Mouse (Mus musculus) gastrocnemius, postnatal 10 days (tissue): ENCODE measurements around the gene Large1. TPM values are rescaled to one million over a fixed set of nuclear protein-coding genes. Genes with fewer than 3 reads are reported as not detected.
"Not testable (repeated sequence)": the region's sequence is repeated elsewhere in the genome, so short reads cannot be mapped to it uniquely, and the experiment has no call there.

Experiments used
- DNase-seq: peaks from one replicate; pipeline ENCODE4 v3.0.0; 2021; ENCODE audit warnings: mixed read lengths
- total RNA-seq, 2 experiments: library from RNA; stranded (reverse); gene quantifications; 2 replicates each; pipeline ENCODE4 v1.2.3; 2021

Large1 gene
- total RNA-seq, 2 experiments from 2014 or later, result 25.1 to 26.9 TPM

DNA sequence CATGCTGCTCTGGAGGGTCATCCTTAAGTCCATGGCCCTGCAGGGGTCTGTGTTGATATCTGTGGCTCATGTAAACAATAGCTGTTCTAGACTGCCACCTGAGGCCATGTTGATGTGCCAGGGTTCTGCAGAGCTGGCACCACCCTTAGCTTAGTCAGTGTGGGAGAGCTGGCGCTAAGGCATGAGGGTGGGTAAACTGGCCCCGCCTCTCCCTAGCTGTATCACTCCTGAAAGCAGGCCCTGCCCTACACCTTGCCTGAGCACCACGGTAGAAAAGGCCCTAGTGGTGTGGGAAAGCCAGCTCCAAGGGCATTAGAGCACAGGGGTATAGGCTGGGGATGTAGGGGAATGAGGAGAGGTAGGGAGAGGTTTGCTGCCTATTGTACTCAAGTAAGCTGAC is 191.3 kb downstream of the Large1 start:
- DNase-seq, result no peak

- DNase-seq, result no peak
Observed at GRCm38 (mm10) chr8:73161564-73161963, 191.8 kb downstream of the Large1 start.

DNA sequence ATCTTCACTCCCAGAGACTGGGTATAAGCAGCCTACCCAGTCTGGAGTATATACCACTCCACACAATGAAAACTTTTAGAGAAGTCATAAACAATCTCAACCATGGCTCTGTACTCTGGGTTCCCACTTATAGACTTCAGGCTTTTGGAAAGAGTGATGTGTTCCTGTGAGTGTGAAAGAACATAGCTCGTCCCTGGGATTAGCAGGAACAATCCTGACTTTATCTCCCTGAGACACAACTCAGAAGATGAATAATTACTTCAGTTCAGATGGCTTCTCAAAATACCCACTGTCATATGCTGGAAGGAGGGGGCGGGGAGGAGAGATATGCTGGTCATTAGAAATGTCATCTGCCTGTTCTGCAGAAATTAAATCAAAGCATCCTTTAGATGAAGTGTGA is 192.4 kb downstream of the Large1 start:
- no peak for DNase-seq

DNA sequence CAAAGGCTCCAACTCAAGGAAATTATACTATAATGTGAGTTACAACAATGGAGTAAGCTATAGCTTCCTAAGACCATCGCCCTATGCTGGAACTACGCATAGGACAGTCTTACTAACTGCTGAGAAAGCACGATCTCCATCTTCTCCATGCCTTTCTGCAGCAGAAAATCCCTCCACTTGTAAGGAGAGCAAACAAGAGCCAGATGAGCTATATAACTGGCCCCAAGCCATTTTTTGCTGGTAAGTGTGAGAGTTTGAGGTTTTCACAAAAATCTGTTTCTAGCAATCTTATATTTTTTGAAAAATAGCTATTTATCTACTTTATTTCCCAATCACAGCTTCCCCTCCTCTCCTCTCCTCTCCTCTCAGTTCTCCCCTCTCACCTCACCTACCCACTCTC is 206.1 kb downstream of the Large1 start:
- DNase-seq, result no peak

DNA sequence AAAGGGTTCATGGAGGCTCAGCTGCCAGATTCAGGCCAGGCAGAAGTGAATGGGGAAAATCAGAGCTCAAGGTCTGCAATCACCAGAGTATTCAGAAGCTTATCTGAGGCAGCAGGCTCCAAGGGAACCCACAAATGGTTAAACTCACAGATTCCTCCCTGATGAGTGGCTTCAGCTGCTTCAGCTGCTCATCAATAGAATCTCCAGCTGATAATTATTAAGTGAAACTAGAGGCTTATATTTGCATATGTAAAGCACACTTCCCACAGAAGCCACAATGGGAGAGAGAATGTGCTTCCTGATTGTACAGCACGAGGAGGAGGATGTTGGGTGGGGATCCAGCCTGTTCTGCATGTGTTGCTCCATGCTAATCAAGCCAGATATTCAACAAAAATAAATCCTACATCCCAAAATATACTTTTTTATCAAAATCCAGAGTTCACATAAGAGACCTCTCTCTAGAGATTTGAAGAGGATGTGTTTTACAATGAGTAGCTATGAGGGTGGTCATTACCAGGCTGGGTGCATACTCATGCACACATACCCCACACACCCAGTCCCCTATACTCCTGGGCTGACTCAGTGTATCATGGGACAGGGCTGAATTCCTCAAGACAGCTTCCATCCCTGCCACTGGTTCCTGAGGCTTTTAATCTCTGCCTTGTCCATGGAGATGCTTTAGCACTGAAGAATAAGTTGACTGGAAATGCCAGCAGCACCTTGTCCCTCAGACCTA is 210.5 kb downstream of the Large1 start:
- DNase-seq, result no peak

- DNase-seq, result no peak
Observed at GRCm38 (mm10) chr8:73135397-73135796, 217.9 kb downstream of the Large1 start.

- DNase-seq, result no peak
Observed at GRCm38 (mm10) chr8:73132080-73132479, 221.3 kb downstream of the Large1 start.

DNA sequence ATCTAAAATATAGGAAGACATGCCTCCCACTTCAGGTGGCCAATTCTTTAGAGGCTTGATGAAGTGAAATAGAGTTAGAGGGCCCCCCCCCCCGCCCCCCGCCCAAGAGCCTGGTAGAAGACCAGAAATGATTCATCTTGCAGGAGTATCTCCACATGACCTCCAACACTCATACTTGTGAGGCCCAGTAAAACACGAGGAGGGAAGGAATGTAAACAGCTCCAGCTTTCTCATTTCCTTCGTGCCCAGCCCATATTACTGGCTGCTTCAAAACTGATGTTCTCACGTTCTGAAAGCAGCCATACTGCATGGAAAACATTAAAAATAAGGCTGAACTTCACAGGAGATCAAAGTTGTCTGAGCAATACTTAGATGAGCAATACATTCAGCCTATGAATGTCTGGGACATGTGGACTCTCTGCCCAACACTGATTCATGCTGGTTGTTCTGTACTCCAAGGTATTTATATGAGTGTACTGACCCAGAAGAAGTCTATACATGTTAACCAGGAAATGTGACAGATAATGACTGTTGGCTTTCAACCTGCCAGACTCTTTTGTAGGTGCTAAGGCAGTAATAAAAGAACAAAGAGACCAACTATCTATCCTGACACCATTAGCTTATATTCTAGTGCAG is 229.4 kb downstream of the Large1 start:
- DNase-seq, result no peak

GRCm38 (mm10) chr8:73112332-73112895 is 240.9 kb downstream of the Large1 start:
- no peak for DNase-seq

DNA sequence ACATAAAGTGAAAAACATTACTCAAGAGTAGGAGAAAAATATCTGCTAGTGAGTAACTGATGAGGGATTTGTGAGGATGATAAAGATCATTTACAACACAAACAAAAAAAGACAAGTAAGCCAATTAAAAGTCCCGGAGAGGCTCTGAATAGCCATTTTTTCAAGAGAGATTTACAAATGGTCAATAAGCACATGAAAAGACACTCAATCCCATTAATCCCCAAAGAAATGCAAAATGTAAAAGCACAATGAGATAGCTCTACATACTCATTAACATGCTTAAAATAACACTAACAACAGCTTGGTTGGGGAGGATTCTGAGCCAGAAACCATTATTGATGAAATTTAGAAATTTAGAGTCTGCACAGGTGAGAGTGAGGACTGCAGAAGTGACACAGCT is 249.3 kb downstream of the Large1 start:
- DNase-seq, result no peak

DNA sequence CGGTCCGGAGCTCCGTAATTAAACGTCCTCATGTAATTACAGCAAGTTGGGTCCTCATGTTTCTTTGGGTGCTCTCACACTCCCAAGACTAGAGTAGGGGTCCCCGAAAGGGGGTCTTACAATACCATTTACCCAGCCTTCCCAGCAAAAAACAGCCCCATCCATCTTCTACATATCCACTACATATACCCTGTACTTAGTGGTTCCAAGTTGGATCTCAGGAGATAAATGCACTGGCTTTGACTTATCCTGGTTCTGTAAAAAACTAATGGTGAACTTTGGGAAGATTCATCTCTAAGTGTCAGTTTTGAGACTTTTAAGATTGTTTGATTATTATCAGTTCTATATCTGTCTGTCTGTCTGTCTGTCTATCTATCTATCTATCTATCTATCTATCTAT is 252.3 kb downstream of the Large1 start:
- DNase-seq, result no peak

DNA sequence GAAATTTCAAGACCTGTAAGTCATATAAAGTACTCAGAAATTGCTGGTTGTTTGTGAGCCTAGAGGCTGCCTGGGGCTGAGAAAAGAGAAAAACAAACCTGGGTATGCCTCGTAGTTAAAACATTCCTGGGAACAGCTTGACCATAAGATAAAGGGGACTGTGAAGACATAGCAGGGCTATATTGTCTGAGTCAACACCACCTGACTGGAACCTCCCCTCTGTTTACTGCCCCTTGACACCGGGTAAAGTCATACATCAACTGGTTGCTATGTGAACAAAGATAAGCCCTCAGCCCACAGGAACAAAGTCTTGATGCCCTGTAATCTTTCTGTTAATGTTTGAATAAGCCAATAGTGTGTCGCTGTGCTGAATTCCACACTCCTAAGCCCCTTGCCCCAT is 252.7 kb downstream of the Large1 start:
- not testable (repeated sequence) for DNase-seq

DNA sequence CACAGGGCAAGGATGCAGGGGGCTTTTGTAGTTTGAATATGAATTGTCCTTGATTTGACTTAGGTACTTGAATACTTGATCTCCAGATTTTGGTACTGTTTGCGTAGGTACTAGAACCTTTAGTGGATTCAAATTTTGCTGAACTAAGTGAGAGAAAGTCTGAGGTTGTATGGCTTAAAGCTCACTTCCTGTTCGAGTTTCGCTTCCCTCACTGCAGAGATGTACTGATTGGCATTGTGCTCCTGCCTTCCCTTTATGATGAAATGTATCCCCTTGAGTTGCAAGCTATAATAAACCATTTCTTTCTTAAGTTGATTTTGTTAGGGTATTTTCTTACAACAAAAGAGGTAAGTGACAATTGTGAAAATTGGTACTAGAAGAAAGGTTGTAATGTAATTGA is 253.8 kb downstream of the Large1 start:
- no peak for DNase-seq

DNA sequence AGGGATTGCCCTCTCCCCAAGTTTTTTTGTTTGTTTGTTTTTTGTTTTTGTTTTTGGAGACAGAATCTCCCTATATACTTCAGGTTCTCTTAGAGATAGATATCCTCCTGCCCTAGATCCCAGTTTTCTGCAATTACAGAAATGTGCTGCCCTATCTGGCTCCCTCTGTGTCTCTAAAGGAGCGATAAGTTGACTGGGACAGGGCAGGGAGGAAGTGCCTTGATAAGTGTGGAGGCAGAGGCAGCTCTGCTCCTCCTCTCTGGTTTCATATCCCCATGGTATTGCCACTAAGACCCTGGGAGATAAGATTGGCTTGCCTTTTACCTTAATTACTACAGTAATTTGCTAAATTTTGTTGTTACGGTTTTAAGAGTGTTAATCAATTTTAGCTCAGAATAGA is 256.4 kb downstream of the Large1 start:
- DNase-seq, result no peak

- not testable (repeated sequence) for DNase-seq
Observed at GRCm38 (mm10) chr8:73077746-73078145, 275.6 kb downstream of the Large1 start.

DNA sequence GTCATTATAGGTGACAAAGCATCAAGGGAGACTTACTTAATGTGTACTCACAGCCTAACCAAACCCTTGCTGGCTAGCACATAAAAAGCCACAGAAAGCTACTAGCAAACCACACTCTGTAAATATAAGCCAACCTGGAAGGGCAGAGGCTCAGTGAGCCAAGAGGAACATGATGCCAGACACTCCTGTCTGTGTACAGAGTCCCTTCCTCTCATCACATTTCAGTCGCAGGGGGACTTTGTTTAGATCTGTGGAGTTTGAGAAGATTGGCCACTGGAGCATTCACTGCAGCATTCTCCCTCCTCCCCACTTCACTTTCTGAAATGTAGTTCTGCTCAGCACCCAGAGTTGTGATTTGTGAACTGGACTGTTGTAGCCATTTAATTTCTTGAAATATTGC is 291.9 kb downstream of the Large1 start:
- no peak for DNase-seq

- DNase-seq, result no peak
Observed at GRCm38 (mm10) chr8:73054726-73055125, 298.6 kb downstream of the Large1 start.

DNA sequence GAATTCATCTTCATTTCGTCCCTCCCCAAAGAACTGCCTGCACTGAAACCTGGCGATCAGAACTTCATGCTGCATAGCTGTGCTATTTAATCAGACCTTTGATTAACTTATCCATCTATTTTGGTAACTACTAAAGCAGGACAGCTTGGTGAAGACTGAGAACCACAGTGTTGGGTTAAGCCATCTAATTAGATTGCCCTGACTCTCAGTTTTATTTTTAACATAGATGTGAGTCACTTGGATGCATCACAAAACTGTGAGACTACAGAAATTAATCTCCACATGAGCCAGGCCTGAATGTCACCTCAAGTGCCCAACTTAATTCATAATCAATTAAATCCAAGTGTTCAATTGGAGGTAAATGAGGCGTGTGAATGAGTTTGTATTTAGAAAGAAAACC is 299.5 kb downstream of the Large1 start:
- DNase-seq, result no peak

GRCm38 (mm10) chr8:73052414-73052813 is 300.9 kb downstream of the Large1 start:
- no peak for DNase-seq

GRCm38 (mm10) chr8:73048136-73048535 is 305.2 kb downstream of the Large1 start:
- DNase-seq, result no peak

GRCm38 (mm10) chr8:73029787-73030186 is 323.6 kb downstream of the Large1 start:
- DNase-seq, result no peak

DNA sequence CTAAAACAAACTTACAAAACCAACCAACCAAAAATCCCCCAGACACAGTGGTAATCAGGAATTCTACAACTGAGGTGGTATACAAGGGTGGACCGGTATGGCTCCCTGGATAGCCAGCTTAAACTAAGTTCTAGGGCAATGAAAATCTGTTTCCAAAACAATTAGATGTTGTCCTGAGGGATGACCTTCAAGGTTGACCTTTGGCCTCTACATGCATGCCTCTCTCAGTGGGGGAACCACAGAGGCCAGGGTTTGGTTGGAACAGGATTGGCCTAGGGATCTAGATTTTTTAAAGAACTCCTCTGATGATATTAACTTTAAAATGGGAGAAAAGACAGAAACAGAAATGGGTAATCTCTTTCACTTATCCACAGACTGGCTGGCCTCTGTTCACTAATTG is 335.1 kb downstream of the Large1 start:
- DNase-seq, result no peak

- DNase-seq, result no peak
Observed at GRCm38 (mm10) chr8:73017601-73018000, 335.7 kb downstream of the Large1 start.

- DNase-seq, result no peak
Observed at GRCm38 (mm10) chr8:73016303-73016702, 337.0 kb downstream of the Large1 start.
